Mouse (Mus musculus) intestine, embryonic 14.5 days (tissue): Measurements from ENCODE around the gene Krtap3-1. TPM values are rescaled to one million over a fixed set of nuclear protein-coding genes. Genes with fewer than 3 reads are reported as not detected.

Experiments
- ATAC-seq: fragments of 200-750 bp; cut with Nextera tagmentation; replicated peaks from 2 replicates; pipeline ENCODE4 v1.8.0; 2017; ENCODE audit warnings: low read depth, moderate number of reproducible peaks, moderate TSS enrichment, moderate library complexity; ENCODE audit not compliant: low FRiP score, low TSS enrichment
- DNase-seq: peaks from one replicate; pipeline ENCODE4 v3.0.0-alpha.2; 2018; ENCODE audit warnings: low spot score
- H3K27ac ChIP-seq: fragments of 300-500 bp; sonication (generic); 2 replicates; pipeline ENCODE4 v1.5.1; 2014; ENCODE audit warnings: low read depth, mild to moderate bottlenecking, control low read depth
- H3K27me3 ChIP-seq: fragments of 300-500 bp; sonication (generic); replicated peaks from 2 replicates; pipeline ENCODE4 v1.6.1; 2014; ENCODE audit warnings: low read length, control low read depth; ENCODE audit not compliant: control insufficient read depth, insufficient read depth
- H3K36me3 ChIP-seq: fragments of 300-500 bp; sonication (generic); 2 replicates; pipeline ENCODE4 v1.6.1; 2014; ENCODE audit warnings: low read length, control low read depth; ENCODE audit not compliant: control insufficient read depth, insufficient read depth
- H3K4me1 ChIP-seq: fragments of 300-500 bp; sonication (generic); replicated peaks from 2 replicates; pipeline ENCODE4 v1.6.1; 2014; ENCODE audit warnings: low read length, control low read depth, mixed read lengths; ENCODE audit not compliant: control insufficient read depth, insufficient read depth
- H3K4me2 ChIP-seq: fragments of 300-500 bp; sonication (generic); 2 replicates; pipeline ENCODE4 v1.6.1; 2014; ENCODE audit warnings: low read length
- H3K4me3 ChIP-seq: fragments of 300-500 bp; sonication (generic); 2 replicates; pipeline ENCODE4 v1.5.1; 2014; ENCODE audit warnings: low read depth, low read length, control low read depth, mixed read lengths
- H3K9ac ChIP-seq: fragments of 300-500 bp; sonication (generic); 2 replicates; pipeline ENCODE4 v1.6.1; 2014; ENCODE audit warnings: mild to moderate bottlenecking, low read length
- H3K9me3 ChIP-seq: fragments of 300-500 bp; sonication (generic); 2 replicates; pipeline ENCODE4 v1.6.1; 2016; ENCODE audit warnings: low read length, control low read depth; ENCODE audit not compliant: control insufficient read depth
- WGBS: fragments of 180-500 bp; shearing (Covaris S2); extraction: QIAGEN DNeasy Blood & Tissue Kit; methylation state at CpG from one replicate; pipeline ENCODE4 v1.1.7; 2014; 5-methylcytosine and 5-hydroxymethylcytosine counted together
- polyA plus RNA-seq: library from polyadenylated mRNA; unstranded; fragments of >200 nt; fragmentation: Nextera tagmentation; extraction: Ambion mirVana; gene quantifications from 2 replicates; pipeline ENCODE4 v1.2.1, GENCODE M21; 2014

Gene Krtap3-1
- polyA plus RNA-seq, 1 experiment from 2014 or later: not detected

DNA sequence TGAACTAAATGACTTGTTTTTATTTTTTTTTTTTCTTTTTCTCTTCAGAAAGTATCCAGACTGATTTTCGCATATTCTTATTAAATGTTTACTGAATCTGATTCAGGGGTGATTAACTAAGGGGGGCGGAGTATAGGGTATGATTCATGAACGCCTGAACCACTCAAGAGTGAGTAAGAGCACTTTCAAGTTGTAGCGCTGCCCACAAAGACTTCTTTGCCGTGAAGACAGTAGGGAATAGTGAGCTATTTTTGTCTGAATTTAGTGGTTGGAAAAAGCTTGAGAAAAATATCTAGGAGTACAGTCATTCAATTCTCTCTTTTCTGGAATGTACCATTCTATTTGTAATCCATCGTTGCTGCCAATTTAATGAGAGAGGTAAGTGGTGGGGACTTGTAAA, 15.1 kb upstream of the Krtap3-1 start:
- ATAC-seq: no peak
- Histone ChIP-seq H3K36me3 (no peaks in the 10 kb centered on the region), H3K9ac (no peak overlapping the region), H3K4me1 (no peaks in the 10 kb centered on the region), H3K27ac (no peak overlapping the region), H3K9me3 (no peaks in the 10 kb centered on the region), H3K4me2 (no peak overlapping the region), H3K27me3 (no peaks in the 10 kb centered on the region), H3K4me3 (no peak overlapping the region)
- DNase-seq: no peak
- WGBS: 85% methylated on average over 6 of the region's 6 CpGs

DNA sequence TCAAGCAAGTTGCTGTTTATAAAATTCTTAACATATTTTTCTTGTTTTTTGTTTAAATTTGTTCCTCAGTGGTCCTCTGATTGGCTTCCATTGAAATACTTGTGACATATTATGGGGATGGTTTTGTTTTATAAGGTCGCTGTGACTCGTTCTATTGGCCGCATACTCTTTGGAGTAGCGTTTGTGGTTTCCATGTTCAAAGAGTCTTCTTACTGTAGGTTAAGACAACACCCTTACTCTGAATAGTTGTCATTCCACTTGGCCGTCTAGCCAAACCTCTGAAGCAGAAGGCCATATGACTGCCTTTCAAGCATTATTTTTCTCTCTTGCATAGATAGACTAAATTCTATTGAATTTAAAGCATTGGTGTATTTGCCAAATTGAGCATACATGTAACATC, 14.6 kb upstream of the Krtap3-1 start:
- Histone ChIP-seq H3K4me3 (no peak overlapping the region), H3K27ac (no peak overlapping the region), H3K27me3 (no peaks in the 10 kb centered on the region), H3K9ac (no peak overlapping the region), H3K4me1 (no peaks in the 10 kb centered on the region), H3K36me3 (no peaks in the 10 kb centered on the region), H3K4me2 (no peak overlapping the region), H3K9me3 (no peaks in the 10 kb centered on the region)
- ATAC-seq (no peak), DNase-seq (no peak)
- WGBS: 92% methylated on average over 5 of the region's 5 CpGs

DNA sequence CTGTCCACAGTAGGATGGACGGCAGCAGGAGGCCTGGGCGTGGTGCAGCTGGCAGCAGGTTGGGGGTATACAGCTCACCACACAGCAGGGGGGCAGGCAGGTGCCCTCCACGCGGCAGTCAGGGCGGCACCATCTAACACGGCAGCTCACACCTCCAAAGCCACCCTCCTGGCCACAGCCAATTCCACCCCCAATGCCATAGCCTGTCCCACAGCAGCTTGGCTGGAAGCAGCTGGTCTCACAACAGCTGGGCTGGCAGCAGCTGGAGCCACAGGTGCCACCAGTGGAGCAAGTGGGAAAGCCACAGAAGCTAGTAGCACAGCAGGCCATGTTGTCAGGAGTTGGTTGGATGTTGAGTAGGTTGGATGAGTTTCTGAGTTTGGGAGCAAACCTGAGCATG, 14.2 kb upstream of the Krtap3-1 start, which contains the start of gene Krtap1-5:
Gene Krtap1-5 (minus strand): TSS at position 381 of the 400 bp plus-strand sequence.
- ATAC-seq: no peak
- Histone ChIP-seq H3K27me3 (no peaks in the 10 kb centered on the region), H3K9me3 (no peaks in the 10 kb centered on the region), H3K27ac (no peak within 1 kb of the TSS), H3K4me3 (no peak within 1 kb of the TSS), H3K9ac (no peak within 1 kb of the TSS), H3K4me2 (no peak within 1 kb of the TSS), H3K4me1 (no peaks in the 10 kb centered on the region), H3K36me3 (no peaks in the 10 kb centered on the region)
- 85% methylated on average over 6 of the region's 6 CpGs for WGBS
- no peak for DNase-seq

DNA sequence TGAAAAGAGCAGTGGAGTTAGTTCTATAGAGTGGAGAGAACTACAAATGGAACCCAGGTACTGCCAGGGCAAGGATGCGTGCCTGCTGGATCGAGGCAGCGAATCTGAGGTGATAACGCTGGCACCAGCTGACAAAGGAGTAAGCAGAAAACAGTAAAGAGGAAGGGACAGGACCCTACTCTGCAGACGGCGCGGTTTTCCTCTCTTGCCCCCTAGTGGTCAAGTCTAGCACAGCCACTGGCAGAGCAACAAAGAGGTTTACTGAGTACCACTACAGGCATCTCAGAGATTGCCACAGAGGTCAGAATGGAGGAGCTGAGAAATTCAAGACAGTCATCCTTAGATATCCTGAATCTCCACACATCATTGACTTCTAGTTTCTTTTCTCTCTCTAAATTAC, 7.7 kb upstream of the Krtap3-1 start:
- Histone ChIP-seq H3K9ac (no peak overlapping the region), H3K9me3 (no peaks in the 10 kb centered on the region), H3K27ac (no peak overlapping the region), H3K4me1 (no peaks in the 10 kb centered on the region), H3K36me3 (no peaks in the 10 kb centered on the region), H3K4me3 (no peak overlapping the region), H3K4me2 (peak overlapping the region; percentile 28), H3K27me3 (no peaks in the 10 kb centered on the region)
- ATAC-seq (no peak), DNase-seq (peak; percentile 84)
- WGBS: 2% methylated on average over 7 of the region's 7 CpGs

DNA sequence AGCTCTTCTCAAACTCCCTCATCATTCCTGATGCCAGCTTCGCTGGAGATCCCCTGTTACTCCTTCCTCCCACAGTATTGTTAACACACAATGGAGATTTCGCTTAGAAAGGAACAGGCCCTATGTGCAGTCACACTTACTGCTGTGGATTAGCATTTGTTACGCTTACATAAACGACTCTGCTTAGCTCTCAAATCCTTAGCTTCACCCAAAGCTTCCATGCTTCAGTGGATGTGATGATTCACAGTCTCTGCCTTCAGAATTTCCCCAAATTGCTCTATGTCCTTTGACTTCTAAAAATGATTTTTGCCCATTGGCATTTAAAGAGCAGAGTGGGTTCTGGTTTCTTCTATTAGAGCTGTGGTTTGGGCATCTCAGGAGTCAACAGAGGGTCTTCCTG, 6.7 kb upstream of the Krtap3-1 start:
- no peak overlapping the region for H3K4me2 ChIP-seq
- no peaks in the 10 kb centered on the region for H3K36me3 ChIP-seq
- DNase-seq (no peak), ATAC-seq (no peak)
- H3K9ac ChIP-seq: no peak overlapping the region
- H3K4me3 ChIP-seq: no peak overlapping the region
- H3K27ac ChIP-seq: no peak overlapping the region
- WGBS: 64% methylated on average over 4 of the region's 4 CpGs
- no peaks in the 10 kb centered on the region for H3K9me3 ChIP-seq
- H3K27me3 ChIP-seq: no peaks in the 10 kb centered on the region
- H3K4me1 ChIP-seq: no peaks in the 10 kb centered on the region

DNA sequence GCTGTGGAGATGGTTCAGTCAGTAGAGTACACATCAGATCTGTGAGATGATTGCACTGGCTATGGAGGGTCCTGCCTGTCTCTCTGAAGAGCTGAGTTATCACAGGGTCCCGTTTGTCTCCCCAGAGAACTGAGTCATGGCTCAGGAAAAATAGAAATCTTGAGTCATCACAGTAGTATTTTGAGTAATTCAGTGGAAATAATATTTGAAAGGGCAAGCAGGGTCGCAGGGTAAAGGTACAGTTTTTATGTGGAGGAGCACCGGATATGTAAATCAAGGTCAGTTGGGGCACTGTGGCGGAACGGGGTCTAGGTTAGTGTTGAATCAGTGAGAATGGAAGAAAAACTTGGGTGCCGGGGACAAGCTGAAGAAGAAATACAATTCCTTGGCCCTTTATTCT, 3.9 kb downstream of the Krtap3-1 start:
- H3K4me1 ChIP-seq: no peaks in the 10 kb centered on the region
- no peaks in the 10 kb centered on the region for H3K9me3 ChIP-seq
- no peaks in the 10 kb centered on the region for H3K36me3 ChIP-seq
- ATAC-seq (no peak), DNase-seq (no peak)
- no peaks in the 10 kb centered on the region for H3K27me3 ChIP-seq
- H3K4me2 ChIP-seq: no peak overlapping the region
- no peak overlapping the region for H3K27ac ChIP-seq
- H3K9ac ChIP-seq: no peak overlapping the region
- H3K4me3 ChIP-seq: no peak overlapping the region
- 89% methylated on average over 6 of the region's 6 CpGs for WGBS

DNA sequence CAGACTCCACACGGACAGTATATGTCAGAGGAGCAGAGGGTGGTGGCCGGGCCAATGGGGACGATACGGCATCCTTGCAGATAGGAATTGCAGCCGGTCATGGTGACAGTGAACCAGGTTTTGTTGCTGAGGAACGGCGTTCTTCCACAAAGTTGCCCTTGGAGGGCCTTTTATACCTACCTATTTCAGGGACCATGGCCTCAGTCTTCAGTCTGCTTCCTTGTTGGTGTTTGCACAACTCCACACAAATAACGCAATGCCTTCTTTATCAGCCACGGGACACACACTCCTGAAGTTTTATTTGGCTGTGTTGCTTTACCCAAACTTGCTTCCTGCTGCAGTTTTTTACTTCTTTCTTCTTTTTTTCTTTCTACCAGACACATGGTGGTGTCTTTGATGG, 7.1 kb downstream of the Krtap3-1 start, which contains the start of gene Gm11939:
Gene Gm11939 (minus strand): TSS at position 101 of the 400 bp plus-strand sequence.
- Histone ChIP-seq H3K9me3 (no peaks in the 10 kb centered on the region), H3K4me2 (no peak within 1 kb of the TSS), H3K27ac (no peak within 1 kb of the TSS), H3K9ac (no peak within 1 kb of the TSS), H3K36me3 (no peaks in the 10 kb centered on the region), H3K4me1 (no peaks in the 10 kb centered on the region), H3K27me3 (no peaks in the 10 kb centered on the region), H3K4me3 (no peak within 1 kb of the TSS)
- no peak for DNase-seq
- no peak for ATAC-seq
- 87% methylated on average over 9 of the region's 9 CpGs for WGBS

DNA sequence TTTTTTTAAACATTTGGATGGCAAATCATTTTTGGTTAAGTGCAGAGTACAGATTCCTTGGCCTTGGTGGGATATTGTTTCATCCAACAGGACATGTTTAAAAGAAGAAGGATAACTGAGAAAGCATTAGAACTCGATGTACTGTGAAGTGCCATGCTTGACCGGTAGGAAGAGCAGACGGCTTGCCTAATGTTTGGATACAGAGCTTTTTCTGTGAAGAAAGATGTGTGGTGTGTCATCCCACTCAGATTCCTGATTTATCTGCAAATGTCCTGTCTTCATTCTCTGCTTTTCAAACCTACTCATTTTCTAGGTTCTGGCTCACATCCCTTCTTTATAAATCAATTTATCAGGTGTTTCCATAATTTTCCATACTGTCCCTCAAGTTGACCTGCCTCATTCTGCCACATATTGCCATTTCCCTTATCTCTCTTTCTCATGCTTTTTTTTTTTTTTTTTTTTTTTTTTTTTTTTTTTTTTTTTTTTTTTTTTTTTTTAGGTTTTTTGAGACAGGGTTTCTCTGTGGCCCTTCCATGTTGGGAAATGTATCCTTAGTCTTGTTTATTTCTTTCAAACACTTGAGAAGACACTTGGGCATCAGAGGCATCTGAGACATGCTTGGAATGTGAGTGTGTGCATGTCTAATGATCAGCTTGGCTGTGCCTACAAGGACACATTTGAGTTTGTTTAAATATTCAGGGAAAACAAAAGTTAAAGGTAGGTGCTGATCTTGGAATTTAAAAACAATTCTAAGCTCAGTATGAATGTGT, 8.3 kb downstream of the Krtap3-1 start:
- DNase-seq (no peak), ATAC-seq (no peak)
- Histone ChIP-seq H3K4me1 (no peaks in the 10 kb centered on the region), H3K36me3 (no peaks in the 10 kb centered on the region), H3K9me3 (no peaks in the 10 kb centered on the region), H3K9ac (no peak overlapping the region), H3K4me3 (no peak overlapping the region), H3K27me3 (no peaks in the 10 kb centered on the region), H3K27ac (no peak overlapping the region), H3K4me2 (no peak overlapping the region)
- 47% methylated on average over 3 of the region's 3 CpGs for WGBS

DNA sequence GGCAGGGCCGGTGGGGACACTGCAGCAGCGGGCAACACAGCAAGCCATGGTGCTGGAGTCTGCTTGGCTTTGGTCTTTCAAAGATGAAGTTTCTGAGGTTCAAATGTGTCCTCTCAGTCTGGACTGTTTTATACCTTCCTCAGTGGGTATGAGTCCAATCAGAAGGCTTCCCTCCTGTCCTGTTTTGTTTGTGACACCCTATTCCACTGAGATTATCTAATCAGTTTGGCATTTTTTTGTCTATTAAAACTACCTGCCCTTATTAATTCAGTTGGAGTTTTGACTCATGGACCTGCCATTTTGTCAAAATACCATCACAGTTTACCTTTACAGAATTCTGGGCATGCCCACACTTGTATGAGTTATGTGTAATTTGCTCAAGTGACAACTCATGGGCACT, 9.7 kb downstream of the Krtap3-1 start, which contains the start of gene Krtap3-2:
Gene Krtap3-2 (minus strand): TSS at position 101 of the 400 bp plus-strand sequence.
- no peak for ATAC-seq

More for the DNA sequence above, 9.7 kb downstream of the Krtap3-1 start, which contains the start of gene Krtap3-2:
- no peak within 1 kb of the TSS for H3K9ac ChIP-seq
- H3K27me3 ChIP-seq: no peaks in the 10 kb centered on the region
- DNase-seq: no peak
- no peak within 1 kb of the TSS for H3K4me3 ChIP-seq
- H3K36me3 ChIP-seq: no peaks in the 10 kb centered on the region
- no peak within 1 kb of the TSS for H3K27ac ChIP-seq
- H3K4me2 ChIP-seq: no peak within 1 kb of the TSS
- 50% methylated on average over 1 of the region's 2 CpGs for WGBS
- H3K4me1 ChIP-seq: no peaks in the 10 kb centered on the region
- H3K9me3 ChIP-seq: no peaks in the 10 kb centered on the region
